Mouse (Mus musculus) kidney, adult 2 months (tissue): ENCODE data around the gene Chuk.
A peak's percentile ranks its signal among the peaks of the same experiment; 100 is the strongest.

Source experiments
- CTCF ChIP-seq: fragments of 200-500 bp; conservative IDR thresholded peaks from 2 replicates; pipeline ENCODE4 v1.5.1; 2011; ENCODE audit warnings: low read depth, mild to moderate bottlenecking, control low read depth, low read length, moderate library complexity, mixed read lengths; ENCODE audit not compliant: insufficient read depth, insufficient read length
- POLR2A ChIP-seq: fragments of 200-500 bp; IDR thresholded peaks from one replicate; pipeline ENCODE4 v1.6.1; 2011; ENCODE audit warnings: low read depth, low read length, control low read depth

GRCm38 (mm10) chr19:44148345-44148744 lies 41.1 kb upstream of the Chuk start:
- TF ChIP-seq CTCF (0 out of 2 replicates have a peak, but pooled peaks have one; percentile 22), POLR2A (no peak)
